Mouse (Mus musculus) lung, postnatal 0 days (tissue): Measurements from ENCODE around the gene Cacna2d2.

Experiments
- CTCF ChIP-seq: IDR thresholded peaks from 2 replicates; pipeline ENCODE4 v1.5.1; 2016; ENCODE audit warnings: antibody characterized with exemption, mild to moderate bottlenecking
- EP300 ChIP-seq: IDR thresholded peaks from 2 replicates; pipeline ENCODE4 v1.6.1; 2016; ENCODE audit warnings: antibody characterized with exemption, mild to moderate bottlenecking, control low read depth

DNA sequence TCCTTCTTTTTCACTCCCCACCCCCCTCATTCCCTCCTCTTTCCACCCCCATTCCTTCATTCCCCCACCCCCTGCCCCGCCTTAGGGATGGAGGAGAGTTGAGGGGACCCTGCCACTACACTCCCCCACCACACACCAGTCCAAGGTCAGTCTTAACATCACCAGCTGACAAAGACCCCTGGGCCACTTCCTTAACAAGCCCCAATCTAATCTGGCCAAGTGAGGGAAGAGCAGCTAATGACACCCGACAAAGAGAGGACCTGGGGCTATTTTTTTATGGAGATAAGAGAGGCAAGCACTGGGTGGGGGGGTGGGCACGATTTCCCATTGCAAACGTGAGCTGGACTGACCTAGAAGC lies 29.3 kb upstream of the Cacna2d2 start:
- TF ChIP-seq CTCF (no peak), EP300 (no peak)
